Mouse (Mus musculus) right cerebral cortex, postnatal 10 days (tissue): Measurements from ENCODE around the gene Gsdma3.
A peak's percentile ranks its signal among the peaks of the same experiment; 100 is the strongest.
"Not testable (repeated sequence)": the region's sequence is repeated elsewhere in the genome, so short reads cannot be mapped to it uniquely, and the experiment has no call there.

Source experiments
- DNase-seq, 2 experiments: peaks; one replicate each; pipeline ENCODE4 v3.0.0; 2021; ENCODE audit warnings: low spot score in 2 of 2

The Gsdma3 gene

DNA sequence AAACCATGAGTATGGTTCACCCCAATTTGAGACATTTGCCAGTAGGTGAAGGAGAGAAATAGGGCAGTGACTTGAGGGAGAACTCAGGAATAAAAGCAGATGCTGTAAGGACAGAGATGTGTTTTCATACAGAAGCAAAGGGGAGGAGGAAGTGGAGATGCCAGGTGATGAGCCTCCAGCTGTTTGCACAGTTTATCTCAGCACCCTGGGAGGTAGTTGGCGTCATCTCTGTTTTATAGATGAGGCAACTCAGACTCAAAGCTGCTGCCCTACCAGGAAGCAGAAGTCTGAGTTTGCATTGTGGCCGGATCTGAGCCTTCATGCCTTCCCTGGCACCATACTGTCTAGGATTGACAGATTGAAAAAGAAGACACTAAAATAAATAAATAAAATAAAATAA is 42.8 kb downstream of the Gsdma3 start:
- no peak for DNase-seq

DNA sequence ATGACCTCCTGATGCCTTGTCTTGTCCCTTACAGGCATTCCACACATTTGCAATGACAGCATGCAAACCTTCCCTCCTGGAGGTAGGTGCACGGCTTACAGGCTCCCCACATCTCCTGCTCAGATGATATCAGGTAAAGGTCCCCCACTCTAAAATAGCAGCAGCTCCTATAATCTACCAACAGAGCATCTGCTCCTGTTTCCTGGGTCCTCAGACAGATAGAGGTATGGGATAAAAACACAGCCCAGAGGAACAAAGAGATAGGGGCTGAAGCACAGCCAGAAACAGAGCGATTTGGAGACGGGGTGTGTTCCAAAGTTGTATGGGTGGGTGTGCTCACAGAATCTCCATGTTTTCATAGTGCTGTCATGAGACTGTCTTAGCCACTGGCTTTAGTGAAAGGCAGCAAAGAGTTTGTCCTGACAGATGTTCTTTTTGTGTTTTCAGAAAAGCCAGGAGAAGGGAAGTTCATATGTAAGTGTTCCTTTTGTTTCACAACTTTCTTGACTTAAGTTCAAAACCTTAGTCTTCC is 45.2 kb downstream of the Gsdma3 start:
- DNase-seq = no peak

DNA sequence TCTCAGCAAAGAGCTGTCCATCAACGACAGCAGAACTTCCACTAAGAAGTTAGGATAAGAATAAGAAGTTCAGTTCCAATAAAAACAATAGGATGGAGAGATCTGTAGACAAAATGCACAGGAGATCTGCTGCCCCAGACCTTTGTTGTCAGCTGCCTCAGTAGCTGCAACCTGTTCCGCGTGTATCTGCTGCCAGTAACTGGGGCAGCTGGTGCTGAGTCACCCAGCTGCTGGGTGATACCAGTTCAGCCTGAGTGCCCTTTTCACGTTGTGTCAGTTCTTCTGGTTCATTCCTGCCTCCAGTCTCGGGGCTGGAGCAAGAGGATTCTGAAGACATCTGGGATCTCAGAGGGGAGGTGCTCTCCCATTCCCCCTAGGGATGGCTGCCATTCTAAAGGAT is 45.7 kb downstream of the Gsdma3 start:
- no peak for DNase-seq

DNA sequence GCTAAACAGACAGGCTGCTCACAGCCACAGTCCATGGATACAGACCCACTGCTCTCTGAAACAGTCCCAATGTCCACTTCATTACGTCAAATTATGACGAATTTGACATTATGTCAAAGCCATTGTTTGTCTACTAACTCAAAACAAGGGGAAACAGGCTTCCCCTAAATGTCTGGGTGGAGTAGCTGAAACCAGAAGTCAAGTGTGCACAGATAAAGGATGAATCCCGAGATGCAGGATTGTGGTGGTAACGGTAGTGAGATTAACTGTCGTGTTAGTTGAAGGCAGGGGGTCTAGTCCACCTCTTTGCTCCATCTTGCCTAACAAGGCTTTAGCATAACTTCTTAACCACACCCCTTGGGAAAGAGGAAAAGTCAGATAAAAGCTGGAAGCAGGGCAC is 46.3 kb downstream of the Gsdma3 start:
- no peak for DNase-seq

DNA sequence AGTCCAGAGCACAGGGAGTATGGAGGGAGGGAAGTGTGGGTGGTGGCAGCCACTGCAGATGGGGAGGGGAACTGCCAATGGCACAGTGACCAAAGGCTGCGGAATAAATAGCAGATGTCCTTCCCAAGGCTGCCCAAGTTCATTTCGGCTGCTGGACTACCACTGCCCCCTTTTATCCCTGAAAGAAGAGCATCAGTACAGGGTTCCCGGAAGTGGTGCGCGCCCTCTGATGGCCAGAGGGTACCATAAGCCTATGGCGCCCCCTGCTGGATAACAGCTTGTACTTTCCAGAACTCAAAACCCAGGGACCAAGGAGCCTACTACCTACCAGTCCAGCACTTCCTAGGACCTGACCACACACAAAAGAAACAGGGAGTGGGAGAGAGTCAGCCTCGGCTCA is 47.0 kb downstream of the Gsdma3 start:
- DNase-seq = peak in 1 of 2 experiments; percentile 55

DNA sequence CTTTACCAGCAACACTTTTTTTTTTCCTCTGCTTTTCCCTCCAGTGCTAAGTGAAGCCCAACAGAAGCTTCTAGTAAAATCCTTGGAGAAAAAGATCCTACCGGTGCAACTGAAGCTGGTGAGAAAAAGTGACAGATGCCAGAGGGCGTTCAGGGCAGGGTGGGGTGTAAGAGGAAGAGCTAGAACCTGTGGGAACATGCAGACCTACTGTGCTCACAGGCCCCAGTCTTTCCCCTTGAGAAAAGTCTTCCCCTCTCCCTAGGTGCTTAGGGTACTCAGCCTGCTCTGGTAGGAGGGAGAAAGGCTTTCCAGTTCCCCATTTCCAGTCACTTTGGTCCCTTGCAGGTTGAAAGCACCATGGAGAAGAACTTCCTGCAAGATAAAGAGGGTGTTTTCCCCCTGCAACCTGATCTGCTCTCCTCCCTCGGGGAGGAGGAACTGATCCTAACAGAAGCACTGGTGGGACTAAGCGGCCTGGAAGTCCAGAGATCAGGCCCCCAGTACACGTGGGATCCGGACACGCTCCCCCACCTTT is 49.7 kb downstream of the Gsdma3 start:
- no peak for DNase-seq

DNA sequence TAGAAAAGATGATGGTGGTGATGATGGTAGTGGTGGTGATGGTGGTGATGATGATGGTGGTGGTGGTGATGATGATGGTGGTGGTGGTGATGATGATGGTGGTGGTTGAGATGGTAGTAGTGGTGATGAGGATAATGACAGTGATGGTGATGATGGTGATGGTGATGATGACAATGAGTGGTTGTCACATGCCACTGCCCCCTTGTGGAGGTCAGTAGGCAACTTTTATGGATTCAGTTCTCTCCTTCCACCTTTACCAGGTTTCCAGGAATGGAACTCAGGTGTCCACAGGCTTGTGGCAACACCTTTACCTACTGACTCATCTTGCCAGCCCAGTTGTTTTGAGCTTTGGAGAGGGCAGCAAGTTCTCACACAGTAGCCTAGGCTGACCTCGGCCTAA is 53.9 kb downstream of the Gsdma3 start:
- DNase-seq = no peak

DNA sequence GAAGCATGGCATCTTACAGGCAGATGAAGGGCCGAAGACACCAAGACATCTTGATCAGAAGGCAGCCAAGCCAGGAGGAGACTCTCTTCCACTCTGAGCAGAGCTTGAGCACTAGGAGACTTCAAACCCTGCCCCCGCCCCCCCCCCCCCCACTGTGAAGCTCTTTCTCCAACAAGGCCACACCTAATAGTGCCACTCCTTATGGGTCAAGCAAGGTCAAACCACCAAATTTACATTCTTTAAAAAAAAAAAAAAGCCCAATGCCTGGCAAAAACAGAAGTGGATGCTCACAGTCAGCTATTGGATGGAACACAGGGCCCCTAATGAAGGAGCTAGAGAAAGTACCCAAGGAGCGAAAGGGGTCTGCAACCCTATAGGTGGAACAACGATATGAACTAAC is 54.4 kb downstream of the Gsdma3 start:
- not testable (repeated sequence) for DNase-seq

DNA sequence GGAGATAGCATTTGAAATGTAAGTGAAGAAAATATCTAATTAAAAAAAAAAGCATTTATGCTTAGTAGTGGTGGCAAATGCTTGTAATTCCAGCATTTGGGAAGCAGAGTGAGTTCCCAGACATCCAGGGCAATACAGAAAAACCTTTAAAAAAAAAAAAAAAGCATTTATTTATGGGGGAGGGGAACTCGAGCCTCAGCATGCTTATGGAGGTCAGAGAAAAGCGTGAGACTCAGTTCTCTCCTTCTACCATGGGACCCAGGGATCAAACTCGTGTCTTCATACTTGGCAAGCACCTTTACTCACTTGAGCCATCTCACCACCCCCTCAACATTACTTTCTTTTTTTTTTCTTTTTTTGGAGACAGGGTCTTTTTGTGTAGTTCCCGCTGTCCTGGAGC is 55.0 kb downstream of the Gsdma3 start:
- no peak for DNase-seq

DNA sequence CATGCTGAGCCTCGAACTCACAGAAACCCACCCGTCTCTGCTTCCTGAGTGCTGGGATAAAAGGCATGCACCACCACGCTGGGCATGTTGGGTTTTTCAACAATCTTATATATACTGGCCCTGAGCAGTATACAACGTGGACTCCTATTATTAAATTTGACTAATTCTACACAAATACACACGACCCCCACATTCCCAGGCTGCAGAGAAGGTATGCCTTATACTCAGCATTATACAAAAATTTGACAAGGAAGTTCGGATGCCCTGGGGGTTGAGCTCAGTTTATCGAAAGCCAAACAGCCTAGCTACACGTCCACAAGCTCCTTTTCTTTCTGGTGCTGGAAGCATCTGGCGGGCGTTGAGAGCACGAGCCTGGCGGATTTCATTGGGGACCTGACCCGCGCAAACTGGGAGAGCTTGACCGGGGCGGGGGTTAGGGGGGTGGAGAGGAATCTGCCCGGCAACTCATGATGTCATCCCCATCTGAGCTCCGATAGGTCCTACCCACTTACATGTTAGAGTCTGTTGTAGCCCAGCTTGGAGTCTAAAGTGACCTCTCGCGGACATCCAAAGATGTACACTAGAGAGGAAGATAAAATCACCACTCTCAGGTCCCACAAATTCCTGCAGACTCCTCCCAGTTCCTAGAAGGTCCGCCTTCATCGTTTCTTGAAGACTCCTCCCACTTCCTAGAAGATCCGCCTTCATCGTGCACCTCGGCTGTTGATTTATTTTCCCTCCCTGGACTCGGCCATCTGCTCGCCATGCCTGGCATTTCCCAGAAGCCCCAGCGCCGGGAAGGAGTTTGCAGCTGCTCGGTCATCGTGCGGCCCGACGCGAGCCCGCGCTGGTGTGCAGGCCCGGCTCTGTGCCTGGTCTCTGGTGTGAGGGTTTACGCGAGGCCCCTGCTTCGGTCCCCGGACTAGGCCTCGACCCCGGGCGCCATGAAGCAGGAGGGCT is 55.9 kb downstream of the Gsdma3 start, which contains the start of gene Psmd3:
TSS of gene Psmd3 (plus strand) at position 769 of the 960 bp plus-strand sequence.
- DNase-seq = peak; percentile 97 to 98

DNA sequence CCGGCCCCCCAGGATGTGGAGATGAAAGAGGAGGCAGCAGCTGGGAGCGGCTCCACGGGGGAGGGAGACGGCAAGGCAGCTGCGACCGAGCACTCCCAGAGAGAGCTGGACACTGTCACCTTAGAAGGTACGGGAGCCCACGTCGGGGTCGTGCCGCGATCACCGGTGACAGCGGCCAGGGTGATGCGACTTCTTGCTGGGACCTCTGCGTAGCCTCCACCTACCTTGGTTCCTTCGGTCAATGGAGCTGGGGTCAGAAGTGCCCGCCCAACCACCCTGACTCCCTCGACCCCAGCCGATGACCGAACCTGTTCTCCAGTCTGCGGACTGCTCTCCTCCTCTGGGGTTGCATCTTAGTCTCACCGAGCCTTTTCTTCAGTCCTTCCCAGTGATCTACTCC is 56.7 kb downstream of the Gsdma3 start:
- DNase-seq = no peak

DNA sequence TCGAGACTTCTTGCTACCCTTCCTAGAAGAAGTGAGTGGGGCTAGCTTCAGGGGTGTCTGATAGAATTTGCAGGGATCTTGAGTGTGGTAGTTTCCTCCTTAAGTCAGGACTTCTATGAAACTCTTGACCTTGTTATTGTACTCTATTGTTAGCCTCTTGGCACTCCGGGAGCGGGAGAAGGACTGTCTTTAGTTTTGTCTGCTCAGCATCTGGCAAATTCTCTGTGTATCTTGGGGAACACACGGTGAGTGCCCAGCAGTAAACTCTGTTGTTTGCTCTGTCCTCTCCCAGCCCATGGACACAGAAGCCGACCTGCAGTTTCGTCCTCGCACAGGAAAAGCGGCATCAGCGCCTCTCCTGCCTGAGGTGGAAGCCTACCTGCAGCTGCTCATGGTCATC is 59.5 kb downstream of the Gsdma3 start:
- no peak for DNase-seq

DNA sequence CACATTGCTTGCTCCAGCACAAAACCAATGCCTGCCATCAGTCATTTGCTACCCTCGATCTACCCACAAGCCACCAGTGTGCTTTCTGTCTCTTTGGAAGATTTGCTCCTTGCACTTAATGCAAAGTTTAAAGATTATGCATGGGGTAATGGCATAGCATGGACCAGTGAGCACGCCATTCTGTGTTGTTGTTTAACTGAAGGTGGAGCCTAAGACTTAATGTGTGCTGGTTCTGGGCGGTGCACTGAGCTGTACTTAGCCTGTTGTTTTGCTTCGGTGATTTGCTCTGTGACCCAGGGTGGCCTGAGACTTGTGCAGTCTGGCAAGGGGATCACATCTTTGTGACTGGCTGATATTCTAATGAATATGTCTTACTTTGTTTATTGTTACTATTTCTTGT is 60.8 kb downstream of the Gsdma3 start:
- DNase-seq = no peak
